Mouse (Mus musculus): Measurements from ENCODE around the gene Ranbp3. TPM values are rescaled to one million over a fixed set of nuclear protein-coding genes. Genes with fewer than 3 reads are reported as not detected.

Gene Ranbp3
- polyA plus RNA-seq, 1 experiment, result 75.6 TPM

DNA sequence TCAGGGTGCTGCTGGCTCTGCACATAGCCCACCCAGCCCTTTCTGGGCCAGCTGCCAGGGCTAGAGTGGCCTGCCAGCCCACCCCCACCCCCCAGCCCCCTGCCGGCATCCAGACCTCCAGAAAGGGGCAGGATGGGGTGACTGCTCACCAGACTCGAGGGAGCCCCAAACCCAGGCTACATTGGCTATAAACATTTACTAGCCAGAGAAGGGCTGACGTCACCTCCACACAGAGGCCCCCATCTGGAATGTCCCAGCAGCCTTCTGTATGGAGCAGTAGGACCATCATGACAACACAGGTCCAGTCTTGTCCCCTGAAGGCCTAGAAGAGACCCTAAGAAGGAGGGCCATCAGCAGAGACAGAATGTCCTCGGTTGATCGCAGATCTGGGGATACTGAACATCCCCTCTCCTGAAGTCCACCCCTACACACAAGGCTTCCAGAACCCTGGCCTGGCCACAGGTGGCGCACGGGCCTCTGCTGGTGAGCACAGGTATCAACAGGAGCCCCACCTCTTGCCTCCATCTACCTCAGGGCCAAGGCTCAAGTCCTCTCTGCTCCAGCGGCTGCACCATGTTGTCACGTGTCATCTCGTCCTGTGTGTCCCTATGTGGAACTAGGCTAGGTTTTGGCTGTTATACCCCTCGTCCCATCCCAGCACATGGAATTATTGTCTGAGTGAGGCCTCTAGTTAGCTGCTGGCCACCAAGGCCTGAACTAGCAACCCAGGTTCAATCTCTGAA, 50.5 kb downstream of the Ranbp3 start:
- Histone ChIP-seq H3K36me3 (ENCODE audit: control insufficient read depth, insufficient read depth, low read length, poor library complexity, severe bottlenecking) (peaks cover 2% of the 10 kb centered on the region; the same call in 1 of the 2 replicates), H3K27me3 (ENCODE audit: control insufficient read depth, insufficient read depth, low read length, poor library complexity, severe bottlenecking) (no peaks in the 10 kb centered on the region), H3K27ac (ENCODE audit: insufficient read depth, low read length) (no peak overlapping the region), H3K4me3 (ENCODE audit: low read depth, low read length) (no peak overlapping the region), H3K9ac (ENCODE audit: low read depth, poor library complexity, severe bottlenecking) (no peak overlapping the region), H3K4me1 (ENCODE audit: control insufficient read depth, insufficient read depth, low read length) (peaks cover 4% of the 10 kb centered on the region), H3K9me3 (replicated peaks; ENCODE audit: control insufficient read depth, insufficient read depth, low read length, poor library complexity, severe bottlenecking) (no peaks in the 10 kb centered on the region)
- TF ChIP-seq CTCF (IDR thresholded peaks at IDR 0.05; ENCODE audit: low read depth, low read length), result peak; percentile 41
- TF ChIP-seq EP300 (IDR thresholded peaks at IDR 0.05; ENCODE audit: insufficient read depth, low read depth, low read length), result no peak

DNA sequence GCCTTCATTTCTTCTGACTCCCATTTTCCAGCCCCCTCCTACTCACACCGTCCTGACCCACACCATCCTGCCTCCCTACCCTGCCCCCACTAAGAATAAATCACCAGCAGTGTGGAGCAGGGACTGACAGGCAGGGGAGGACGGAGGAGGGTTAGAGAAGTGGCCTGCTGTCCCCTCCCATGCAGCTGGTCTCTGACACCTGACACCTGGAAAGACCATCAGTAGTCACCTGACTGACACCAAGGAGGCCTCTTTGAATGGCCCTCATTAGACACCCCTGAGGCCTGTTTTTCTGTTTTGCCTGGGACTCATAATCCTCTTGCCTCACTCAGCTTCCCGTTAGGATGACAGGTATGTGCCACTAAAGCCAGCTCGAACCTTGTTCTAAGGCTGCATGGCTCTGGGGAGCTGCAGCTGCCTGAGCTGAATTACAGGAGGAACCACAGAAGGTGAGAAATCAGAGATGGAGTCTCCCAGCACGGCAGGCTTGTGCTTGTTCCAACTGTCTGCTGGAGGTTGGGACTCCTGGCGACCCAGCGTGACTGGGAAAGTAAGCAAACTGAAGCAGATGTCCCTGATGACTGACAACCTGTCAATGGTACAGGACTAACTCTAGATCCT, 54.0 kb downstream of the Ranbp3 start:
- TF ChIP-seq EP300 (IDR thresholded peaks at IDR 0.05; ENCODE audit: insufficient read depth, low read depth, low read length) (peak; percentile 66), POLR2A (IDR thresholded peaks at IDR 0.05; ENCODE audit: insufficient read depth, low read length) (no peak), CTCF (IDR thresholded peaks at IDR 0.05; ENCODE audit: low read depth, low read length) (no peak)
- H3K9me3 ChIP-seq (replicated peaks; ENCODE audit: control insufficient read depth, insufficient read depth, low read length, poor library complexity, severe bottlenecking), result no peaks in the 10 kb centered on the region
- H3K36me3 ChIP-seq (ENCODE audit: control insufficient read depth, insufficient read depth, low read length, poor library complexity, severe bottlenecking), result peaks cover 2% of the 10 kb centered on the region; the same call in 1 of the 2 replicates
- H3K4me1 ChIP-seq (ENCODE audit: control insufficient read depth, insufficient read depth, low read length), result peaks cover 9% of the 10 kb centered on the region
- peak overlapping the region; percentile 46 for H3K27ac ChIP-seq (ENCODE audit: insufficient read depth, low read length)
- H3K4me3 ChIP-seq (ENCODE audit: low read depth, low read length), result peak overlapping the region; percentile 20; the same call in 1 of the 2 replicates
- no peaks in the 10 kb centered on the region for H3K27me3 ChIP-seq (ENCODE audit: control insufficient read depth, insufficient read depth, low read length, poor library complexity, severe bottlenecking)
- H3K9ac ChIP-seq (ENCODE audit: low read depth, poor library complexity, severe bottlenecking), result no peak overlapping the region

DNA sequence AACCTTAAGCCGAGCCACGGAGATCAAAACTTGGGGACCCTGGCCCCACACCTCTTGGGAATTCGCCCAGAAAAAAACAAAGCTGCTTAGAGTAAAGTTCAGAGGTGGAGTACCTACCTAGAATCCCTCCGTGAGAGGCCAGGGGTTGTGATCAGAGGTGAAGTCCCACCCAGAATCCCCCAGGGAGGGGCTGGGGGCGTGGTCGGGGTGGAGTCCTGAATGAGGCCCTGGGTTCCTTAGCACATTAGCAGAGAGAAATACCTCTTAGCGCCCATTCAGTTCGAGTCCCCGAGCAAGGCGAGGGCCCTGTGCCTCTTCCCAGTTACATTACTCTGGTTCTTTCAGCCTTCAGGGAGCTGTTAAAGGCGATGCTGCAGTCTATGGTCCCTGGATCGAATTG, 54.6 kb downstream of the Ranbp3 start:
- Histone ChIP-seq H3K27me3 (ENCODE audit: control insufficient read depth, insufficient read depth, low read length, poor library complexity, severe bottlenecking) (no peaks in the 10 kb centered on the region), H3K36me3 (ENCODE audit: control insufficient read depth, insufficient read depth, low read length, poor library complexity, severe bottlenecking) (peaks cover 2% of the 10 kb centered on the region; the same call in 1 of the 2 replicates), H3K9ac (ENCODE audit: low read depth, poor library complexity, severe bottlenecking) (0 out of 2 replicates have a peak overlapping the region, but pooled peaks have one; percentile 30), H3K27ac (ENCODE audit: insufficient read depth, low read length) (peak overlapping the region; percentile 46), H3K9me3 (replicated peaks; ENCODE audit: control insufficient read depth, insufficient read depth, low read length, poor library complexity, severe bottlenecking) (no peaks in the 10 kb centered on the region), H3K4me3 (ENCODE audit: low read depth, low read length) (peak overlapping the region; percentile 20; the same call in 1 of the 2 replicates), H3K4me1 (ENCODE audit: control insufficient read depth, insufficient read depth, low read length) (peaks cover 9% of the 10 kb centered on the region)
- TF ChIP-seq EP300 (IDR thresholded peaks at IDR 0.05; ENCODE audit: insufficient read depth, low read depth, low read length) (no peak), CTCF (IDR thresholded peaks at IDR 0.05; ENCODE audit: low read depth, low read length) (no peak), POLR2A (IDR thresholded peaks at IDR 0.05; ENCODE audit: insufficient read depth, low read length) (no peak)

DNA sequence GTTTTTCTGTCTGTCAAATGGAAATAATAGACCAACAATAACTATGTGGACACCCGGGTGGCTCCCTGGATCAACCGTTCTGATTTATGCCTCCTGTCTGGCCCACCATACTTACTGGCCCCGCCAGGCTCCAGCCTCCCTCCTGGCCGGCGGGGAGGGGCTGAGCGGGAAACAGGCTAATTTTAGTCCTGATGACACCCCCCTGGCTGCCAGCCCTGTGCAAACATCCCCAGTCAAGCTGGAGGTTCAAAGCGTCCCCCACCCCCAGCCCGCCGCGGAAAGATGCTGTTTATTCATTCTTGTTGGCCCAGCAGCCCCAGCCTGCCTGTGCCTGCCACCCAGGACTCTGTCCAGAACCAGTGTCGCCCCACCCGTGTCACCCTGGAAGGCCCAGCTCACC, 55.0 kb downstream of the Ranbp3 start:
- Histone ChIP-seq H3K4me3 (ENCODE audit: low read depth, low read length) (peak overlapping the region; percentile 10; the same call in 1 of the 2 replicates), H3K9ac (ENCODE audit: low read depth, poor library complexity, severe bottlenecking) (peak overlapping the region; percentile 30; the same call in 1 of the 2 replicates), H3K27ac (ENCODE audit: insufficient read depth, low read length) (peak overlapping the region; percentile 34), H3K4me1 (ENCODE audit: control insufficient read depth, insufficient read depth, low read length) (peaks cover 9% of the 10 kb centered on the region), H3K27me3 (ENCODE audit: control insufficient read depth, insufficient read depth, low read length, poor library complexity, severe bottlenecking) (no peaks in the 10 kb centered on the region), H3K9me3 (replicated peaks; ENCODE audit: control insufficient read depth, insufficient read depth, low read length, poor library complexity, severe bottlenecking) (no peaks in the 10 kb centered on the region), H3K36me3 (ENCODE audit: control insufficient read depth, insufficient read depth, low read length, poor library complexity, severe bottlenecking) (peaks cover 1% of the 10 kb centered on the region; the same call in 1 of the 2 replicates)
- TF ChIP-seq CTCF (IDR thresholded peaks at IDR 0.05; ENCODE audit: low read depth, low read length), result no peak

DNA sequence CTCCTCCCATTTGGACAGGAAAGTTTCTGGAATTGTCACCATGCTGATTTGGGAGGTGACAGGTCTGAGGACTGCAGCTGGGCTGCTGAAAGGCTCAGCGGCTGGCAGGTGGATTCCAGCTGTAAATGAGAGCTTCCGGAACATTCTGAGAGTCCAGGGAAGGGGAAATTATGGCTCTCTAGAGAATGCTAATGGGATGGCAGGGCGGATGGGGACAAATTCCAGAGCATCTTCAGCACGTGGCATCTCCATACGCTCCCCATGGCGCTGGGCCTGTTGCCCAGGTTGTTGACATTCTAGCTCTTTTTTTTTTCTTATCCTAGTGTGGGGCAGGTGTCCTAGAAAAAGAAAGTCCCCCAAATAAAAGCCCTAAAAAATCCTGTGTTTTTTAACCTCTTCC, 56.1 kb downstream of the Ranbp3 start:
- Histone ChIP-seq H3K4me3 (ENCODE audit: low read depth, low read length) (no peak overlapping the region), H3K9ac (ENCODE audit: low read depth, poor library complexity, severe bottlenecking) (no peak overlapping the region), H3K27ac (ENCODE audit: insufficient read depth, low read length) (no peak overlapping the region), H3K4me1 (ENCODE audit: control insufficient read depth, insufficient read depth, low read length) (peaks cover 9% of the 10 kb centered on the region), H3K27me3 (ENCODE audit: control insufficient read depth, insufficient read depth, low read length, poor library complexity, severe bottlenecking) (no peaks in the 10 kb centered on the region), H3K9me3 (replicated peaks; ENCODE audit: control insufficient read depth, insufficient read depth, low read length, poor library complexity, severe bottlenecking) (no peaks in the 10 kb centered on the region), H3K36me3 (ENCODE audit: control insufficient read depth, insufficient read depth, low read length, poor library complexity, severe bottlenecking) (no peaks in the 10 kb centered on the region)
- TF ChIP-seq POLR2A (IDR thresholded peaks at IDR 0.05; ENCODE audit: insufficient read depth, low read length), result no peak
- TF ChIP-seq EP300 (IDR thresholded peaks at IDR 0.05; ENCODE audit: insufficient read depth, low read depth, low read length), result no peak
- no peak for TF ChIP-seq CTCF (IDR thresholded peaks at IDR 0.05; ENCODE audit: low read depth, low read length)

DNA sequence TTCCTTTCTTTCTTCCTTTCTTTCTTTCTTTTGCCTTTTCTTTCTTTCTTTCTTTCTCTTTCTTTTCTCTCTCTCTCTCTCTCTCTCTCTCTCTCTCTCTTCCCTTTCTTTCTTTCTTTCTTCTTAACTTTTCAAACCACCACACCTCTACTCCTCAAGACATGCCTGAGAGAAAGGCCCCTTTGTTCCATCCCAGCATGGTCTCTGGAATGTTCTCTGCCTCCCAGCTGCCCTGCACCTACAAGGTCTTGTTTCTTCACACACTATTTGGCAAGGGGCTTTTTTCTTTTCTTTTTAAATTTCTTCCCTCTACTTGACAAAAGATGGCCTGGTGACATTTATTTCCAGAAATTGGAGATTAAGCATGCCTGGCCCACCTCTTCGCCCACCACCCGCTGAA, 56.6 kb downstream of the Ranbp3 start:
- Histone ChIP-seq H3K36me3 (ENCODE audit: control insufficient read depth, insufficient read depth, low read length, poor library complexity, severe bottlenecking) (no peaks in the 10 kb centered on the region), H3K9me3 (replicated peaks; ENCODE audit: control insufficient read depth, insufficient read depth, low read length, poor library complexity, severe bottlenecking) (no peaks in the 10 kb centered on the region), H3K9ac (ENCODE audit: low read depth, poor library complexity, severe bottlenecking) (no peak overlapping the region), H3K27ac (ENCODE audit: insufficient read depth, low read length) (no peak overlapping the region), H3K4me1 (ENCODE audit: control insufficient read depth, insufficient read depth, low read length) (peaks cover 9% of the 10 kb centered on the region), H3K27me3 (ENCODE audit: control insufficient read depth, insufficient read depth, low read length, poor library complexity, severe bottlenecking) (no peaks in the 10 kb centered on the region), H3K4me3 (ENCODE audit: low read depth, low read length) (no peak overlapping the region)
- TF ChIP-seq EP300 (IDR thresholded peaks at IDR 0.05; ENCODE audit: insufficient read depth, low read depth, low read length), result no peak
- TF ChIP-seq POLR2A (IDR thresholded peaks at IDR 0.05; ENCODE audit: insufficient read depth, low read length), result no peak
- no peak for TF ChIP-seq CTCF (IDR thresholded peaks at IDR 0.05; ENCODE audit: low read depth, low read length)
